Mouse (Mus musculus) limb, embryonic 10.5 days (tissue): Measurements from ENCODE around the gene Vmn2r104. TPM values are rescaled to one million over a fixed set of nuclear protein-coding genes. Genes with fewer than 3 reads are reported as not detected.

Experiments used
- DNase-seq: peaks from one replicate; pipeline ENCODE4 v3.0.0-alpha.2; 2017; ENCODE audit warnings: low spot score
- H3K27ac ChIP-seq: fragments of 300-500 bp; sonication (generic); 2 replicates; pipeline ENCODE4 v1.5.1; 2016; ENCODE audit warnings: mild to moderate bottlenecking
- H3K27me3 ChIP-seq: fragments of 300-500 bp; sonication (generic); 2 replicates; pipeline ENCODE4 v1.6.1; 2016; ENCODE audit warnings: low read depth, mild to moderate bottlenecking; ENCODE audit not compliant: poor library complexity, severe bottlenecking
- H3K36me3 ChIP-seq: fragments of 300-500 bp; sonication (generic); 2 replicates; pipeline ENCODE4 v1.6.1; 2016; ENCODE audit warnings: mild to moderate bottlenecking, moderate library complexity
- H3K4me1 ChIP-seq: fragments of 300-500 bp; sonication (generic); 2 replicates; pipeline ENCODE4 v1.6.1; 2016
- H3K4me3 ChIP-seq: fragments of 300-500 bp; sonication (generic); 2 replicates; pipeline ENCODE4 v1.5.1; 2016; ENCODE audit warnings: mild to moderate bottlenecking, moderate library complexity
- H3K9me3 ChIP-seq: fragments of 300-500 bp; sonication (generic); replicated peaks from 2 replicates; pipeline ENCODE4 v1.6.1; 2016; ENCODE audit warnings: mild to moderate bottlenecking
- WGBS: fragments of 180-500 bp; shearing (Covaris S2); methylation state at CpG from one replicate; pipeline ENCODE4 v1.1.7; 2016; 5-methylcytosine and 5-hydroxymethylcytosine counted together
- polyA plus RNA-seq: library from polyadenylated mRNA; unstranded; fragments of >200 nt; fragmentation: Nextera tagmentation; extraction: Ambion mirVana; gene quantifications from 2 replicates; pipeline ENCODE4 v1.2.1, GENCODE M21; 2016

Gene Vmn2r104
- polyA plus RNA-seq: not detected in 2 replicates

DNA sequence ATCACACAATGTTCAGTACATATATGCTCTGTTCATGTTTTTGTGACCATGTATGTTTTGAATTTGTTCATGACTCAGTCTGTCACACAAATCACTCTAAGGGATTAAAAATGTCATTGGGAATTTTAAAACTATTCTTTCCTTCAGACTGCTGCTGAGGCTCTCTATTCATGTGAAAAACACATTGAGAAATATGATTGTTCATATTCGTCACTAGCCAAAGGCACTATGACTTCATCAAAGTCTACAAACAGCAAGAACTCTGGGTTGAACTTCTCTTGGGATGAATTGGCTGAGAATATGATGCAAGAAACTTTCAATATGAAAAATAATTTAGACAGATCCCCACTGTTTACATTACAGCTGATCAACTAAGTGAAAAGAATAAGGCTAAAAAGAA is at the start of gene Vmn2r104:
Gene Vmn2r104, minus strand, starts transcription at position 101 of the 400 bp plus-strand sequence.
- Histone ChIP-seq H3K9me3 (peaks cover 21% of the 10 kb centered on the region; the same call in 1 of the 2 replicates), H3K4me1 (no peaks in the 10 kb centered on the region), H3K27me3 (no peaks in the 10 kb centered on the region), H3K36me3 (no peaks in the 10 kb centered on the region), H3K4me3 (no peak within 1 kb of the TSS), H3K27ac (no peak within 1 kb of the TSS)
- no peak for DNase-seq
- 93% methylated on average over 1 of the region's 1 CpGs for WGBS

DNA sequence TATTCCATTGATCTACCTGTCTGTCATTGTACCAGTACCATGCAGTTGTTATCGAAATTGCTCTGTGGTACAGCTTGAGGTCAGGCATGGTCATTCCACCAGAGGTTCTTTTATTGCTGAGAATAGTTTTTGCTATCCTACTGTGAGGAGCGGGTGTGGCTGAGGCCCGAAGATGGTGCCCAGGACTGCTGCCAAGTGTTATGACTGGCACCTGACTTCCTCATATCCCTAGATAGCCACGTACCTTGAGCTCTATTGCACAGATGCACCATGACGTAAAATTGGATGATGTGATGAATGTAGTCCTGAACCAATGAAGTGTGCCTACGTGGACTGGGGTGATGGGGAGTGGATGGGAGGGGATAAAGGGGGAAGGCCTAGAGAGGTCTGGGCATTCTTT is 26.0 kb upstream of the Vmn2r104 start:
- no peak overlapping the region for H3K4me3 ChIP-seq
- no peaks in the 10 kb centered on the region for H3K4me1 ChIP-seq
- no peaks in the 10 kb centered on the region for H3K36me3 ChIP-seq
- WGBS: 90% methylated on average over 6 of the region's 6 CpGs
- no peaks in the 10 kb centered on the region for H3K27me3 ChIP-seq
- H3K27ac ChIP-seq: no peak overlapping the region
- peaks cover 3% of the 10 kb centered on the region; the same call in 1 of the 2 replicates for H3K9me3 ChIP-seq
- no peak for DNase-seq

DNA sequence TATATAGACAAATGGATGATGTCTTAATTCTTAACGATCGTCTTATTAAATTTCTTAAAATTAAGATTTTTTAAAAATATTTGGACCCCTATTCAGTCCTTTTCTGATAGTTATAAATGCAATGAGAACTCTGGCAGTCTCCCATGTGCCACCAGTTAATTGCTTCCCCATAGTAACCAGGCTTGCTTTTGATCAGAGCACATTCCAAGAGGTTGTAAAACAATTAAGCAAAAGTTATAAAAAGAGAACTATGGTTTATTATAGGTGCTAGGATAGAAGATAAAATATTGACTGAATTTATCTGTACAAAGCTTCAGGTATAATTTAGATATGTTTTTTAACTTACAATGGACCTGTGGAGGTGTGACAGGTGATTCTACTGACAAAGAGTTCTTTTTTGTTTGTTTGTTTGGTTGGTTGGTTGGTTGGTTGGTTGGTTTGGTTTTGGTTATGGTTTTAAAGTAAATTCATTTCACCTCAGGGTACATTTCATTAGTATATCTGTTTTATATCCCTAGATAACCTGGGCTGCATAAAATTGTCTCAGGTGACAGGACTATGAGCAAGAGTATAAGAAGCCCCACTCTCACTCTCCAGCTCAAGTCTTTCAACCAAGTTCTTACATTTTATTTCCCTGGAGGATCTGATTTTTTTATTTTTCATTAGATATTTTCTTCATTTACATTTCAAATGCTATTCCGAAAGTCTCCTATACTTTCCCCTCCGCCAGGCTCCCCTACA is 23.7 kb upstream of the Vmn2r104 start:
- no peak for DNase-seq
- Histone ChIP-seq H3K4me3 (no peak overlapping the region), H3K27me3 (no peaks in the 10 kb centered on the region), H3K4me1 (no peaks in the 10 kb centered on the region), H3K36me3 (no peaks in the 10 kb centered on the region), H3K9me3 (no peaks in the 10 kb centered on the region), H3K27ac (no peak overlapping the region)
- WGBS: 94% methylated on average over 4 of the region's 4 CpGs

Other genes with a start within 250 kb of the Vmn2r104 start
- not detected in 2 replicates for gene Fpr-rs7, start 65.9 kb upstream of the Vmn2r104 start, polyA plus RNA-seq
- gene Fpr-rs6, start 134.8 kb upstream of the Vmn2r104 start, polyA plus RNA-seq: not detected in 2 replicates
- gene Vmn2r105, start 186.7 kb upstream of the Vmn2r104 start, polyA plus RNA-seq: not detected in 2 replicates
- gene Vmn2r106, start 237.2 kb upstream of the Vmn2r104 start, polyA plus RNA-seq: not detected in 2 replicates